Mouse (Mus musculus) thymus, postnatal 36 days (tissue): Measurements from ENCODE around the gene Gimap7.

Experiments used
- DNase-seq, 2 experiments: peaks; one replicate each; pipeline ENCODE4 v3.0.0; 2022; ENCODE audit warnings: mixed read lengths in 2 of 2

Gene Gimap7

GRCm38 (mm10) chr6:48742422-48743351, 24.3 kb downstream of the Gimap7 start:
- peak in 1 of 2 experiments; percentile 43 for DNase-seq

GRCm38 (mm10) chr6:48745490-48745889, 27.1 kb downstream of the Gimap7 start:
- no peak for DNase-seq

- DNase-seq, result peak; percentile 66 to 75
Measured at GRCm38 (mm10) chr6:48745959-48746889, 27.8 kb downstream of the Gimap7 start, which contains the start of gene Gimap5. TSS of gene Gimap5 (plus strand) at chr6:48746197.

- peak in 1 of 2 experiments; percentile 43 for DNase-seq
Measured at GRCm38 (mm10) chr6:48747091-48747966, 28.9 kb downstream of the Gimap7 start.

GRCm38 (mm10) chr6:48763567-48764270, 45.3 kb downstream of the Gimap7 start:
- no peak for DNase-seq

- DNase-seq, result no peak
Measured at GRCm38 (mm10) chr6:48764496-48764895, 46.1 kb downstream of the Gimap7 start.

- peak; percentile 73 to 85 for DNase-seq
Measured at GRCm38 (mm10) chr6:48768178-48768869, 49.9 kb downstream of the Gimap7 start.

- no peak for DNase-seq
Measured at GRCm38 (mm10) chr6:48768933-48769332, 50.5 kb downstream of the Gimap7 start.

GRCm38 (mm10) chr6:48770696-48771095, 52.3 kb downstream of the Gimap7 start, which contains the start of gene Gimap3:
TSS of gene Gimap3 (minus strand) at chr6:48770851.
- peak in 1 of 2 experiments; percentile 18 for DNase-seq

GRCm38 (mm10) chr6:48772030-48772429, 53.6 kb downstream of the Gimap7 start:
- DNase-seq, result peak; percentile 81 to 86
